Mouse (Mus musculus): ENCODE data around the gene Hist2h2aa1. TPM values are rescaled to one million over a fixed set of nuclear protein-coding genes. Genes with fewer than 3 reads are reported as not detected.
"Not testable (repeated sequence)": the region's sequence is repeated elsewhere in the genome, so short reads cannot be mapped to it uniquely, and the experiment has no call there.

Gene Hist2h2aa1
- polyA plus RNA-seq (2015; fragmentation: Nextera tagmentation; extraction: Ambion mirVana) = 117 and 143 TPM in 2 replicates

DNA sequence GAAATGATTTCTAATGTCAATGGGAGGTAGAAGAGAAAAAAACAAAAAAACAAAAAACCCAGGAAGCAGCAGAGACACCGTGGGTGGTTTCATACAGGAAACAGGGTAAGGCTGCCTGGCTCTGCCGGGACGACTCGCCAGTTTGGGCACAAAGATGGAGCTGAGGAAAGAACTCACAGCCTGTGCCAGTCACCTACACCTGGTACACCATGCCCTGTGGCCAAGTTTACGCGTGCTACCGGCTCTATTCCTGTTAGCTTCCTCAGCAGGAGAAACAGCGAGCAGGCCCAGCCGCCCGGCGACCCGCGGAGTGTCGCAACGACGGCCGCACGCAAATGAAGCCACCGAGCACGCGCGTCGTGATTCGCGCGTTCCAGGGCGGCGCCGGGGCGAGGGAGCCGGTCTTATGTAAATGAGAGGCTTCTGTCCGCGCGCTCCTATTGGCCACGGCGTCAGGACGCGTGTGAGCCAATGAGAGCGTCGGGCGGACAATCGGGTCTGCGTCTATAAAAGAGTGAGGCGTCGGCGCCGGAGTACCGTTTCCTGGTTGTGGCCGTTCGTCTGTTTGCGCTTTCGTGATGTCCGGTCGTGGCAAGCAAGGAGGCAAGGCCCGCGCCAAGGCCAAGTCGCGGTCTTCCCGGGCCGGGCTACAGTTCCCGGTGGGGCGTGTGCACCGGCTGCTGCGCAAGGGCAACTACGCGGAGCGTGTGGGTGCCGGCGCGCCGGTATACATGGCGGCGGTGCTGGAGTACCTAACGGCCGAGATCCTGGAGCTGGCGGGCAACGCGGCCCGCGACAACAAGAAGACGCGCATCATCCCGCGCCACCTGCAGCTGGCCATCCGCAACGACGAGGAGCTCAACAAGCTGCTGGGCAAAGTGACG is at the start of gene Hist2h2aa1:
Gene Hist2h2aa1, plus strand, starts transcription at position 495 of the 884 bp plus-strand sequence.
- peak; percentile 82 for DNase-seq (ENCODE audit: low spot score)

GRCm38 (mm10) chr3:96195616-96196313 is 49.5 kb upstream of the Hist2h2aa1 start:
- DNase-seq (ENCODE audit: low spot score) = peak; percentile 17

DNA sequence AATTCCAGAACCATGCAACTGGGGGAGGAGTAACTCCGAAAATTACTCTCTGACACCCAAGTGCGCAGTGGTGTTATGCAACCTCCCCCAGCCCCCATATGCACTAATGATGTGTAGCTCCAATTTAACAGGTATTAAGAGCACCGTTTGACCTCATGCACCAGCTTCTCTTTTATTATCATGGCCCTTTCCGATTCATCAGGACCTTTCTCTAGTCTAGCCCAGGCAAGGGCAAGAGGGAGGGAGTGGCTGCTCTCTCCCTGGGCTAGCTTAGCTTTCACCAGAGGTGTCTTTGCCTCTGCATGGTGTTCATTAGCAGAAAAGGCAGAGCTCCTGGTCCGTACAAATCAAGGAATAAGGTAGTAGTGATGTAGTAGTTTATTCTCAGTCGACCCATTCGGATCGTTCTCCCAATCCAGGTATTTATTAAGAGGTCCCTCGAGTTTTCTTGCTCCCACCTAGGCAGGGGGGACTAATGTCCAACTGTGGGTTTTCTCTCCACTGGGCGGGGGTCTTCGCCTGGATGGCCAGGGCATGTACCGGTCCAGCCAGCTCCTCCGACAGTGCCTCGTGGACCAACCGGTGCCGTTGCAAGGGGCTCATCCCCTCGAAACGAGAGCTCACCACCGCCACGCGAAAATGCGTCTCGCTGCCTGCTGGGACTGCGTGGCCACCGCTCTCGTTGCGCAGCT is 48.7 kb upstream of the Hist2h2aa1 start:
- no peak for DNase-seq (ENCODE audit: low spot score)

DNA sequence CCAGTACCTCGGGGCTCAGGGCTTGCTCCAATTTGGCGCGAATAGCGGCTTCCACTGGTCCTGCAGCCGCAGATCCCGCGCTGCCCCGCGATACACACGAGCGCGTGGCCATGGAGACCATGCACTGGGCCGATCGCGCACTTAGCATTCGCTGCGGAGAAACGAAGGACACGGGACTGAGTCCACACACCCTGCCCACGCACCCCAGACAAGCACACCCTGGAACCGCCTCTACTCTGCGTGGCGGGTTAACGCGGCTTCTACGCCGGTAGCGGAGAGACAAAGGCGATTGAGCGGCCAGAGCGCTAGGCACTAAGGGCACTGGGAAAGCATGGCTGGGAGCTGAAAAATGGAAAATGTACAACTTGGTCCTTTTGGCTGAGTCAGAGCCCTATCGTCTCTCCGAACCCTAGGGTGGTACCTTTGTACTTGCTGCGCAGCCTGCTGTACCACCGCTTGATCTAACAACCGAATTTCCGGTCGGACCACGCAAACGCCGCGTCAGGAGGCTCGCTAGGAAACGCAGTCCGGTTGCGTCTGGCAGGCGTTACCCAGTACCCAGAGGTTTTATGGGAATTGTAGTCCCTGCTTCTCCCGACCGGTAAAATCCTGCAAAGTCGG is 48.1 kb upstream of the Hist2h2aa1 start:
- DNase-seq (ENCODE audit: low spot score) = peak; percentile 87

DNA sequence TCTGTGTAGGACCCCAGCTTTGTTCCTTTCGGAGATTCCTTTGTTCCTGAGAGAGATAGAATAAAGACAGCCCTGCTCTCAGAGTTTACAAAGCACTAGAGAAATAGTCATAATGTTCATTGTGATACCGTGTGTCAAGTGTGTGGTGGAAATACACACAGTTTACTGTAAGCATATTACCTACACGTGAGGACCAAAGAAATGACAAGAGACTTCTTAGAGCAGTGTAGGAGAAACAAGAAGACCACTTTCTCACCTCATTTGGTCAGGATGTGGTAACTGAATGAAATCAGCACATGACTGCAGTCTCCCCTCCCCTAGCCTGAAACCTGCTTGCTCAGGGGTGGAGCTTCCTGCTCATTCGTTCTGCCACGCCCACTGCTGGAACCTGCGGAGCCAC is 47.1 kb upstream of the Hist2h2aa1 start:
- DNase-seq (ENCODE audit: low spot score) = peak; percentile 88

DNA sequence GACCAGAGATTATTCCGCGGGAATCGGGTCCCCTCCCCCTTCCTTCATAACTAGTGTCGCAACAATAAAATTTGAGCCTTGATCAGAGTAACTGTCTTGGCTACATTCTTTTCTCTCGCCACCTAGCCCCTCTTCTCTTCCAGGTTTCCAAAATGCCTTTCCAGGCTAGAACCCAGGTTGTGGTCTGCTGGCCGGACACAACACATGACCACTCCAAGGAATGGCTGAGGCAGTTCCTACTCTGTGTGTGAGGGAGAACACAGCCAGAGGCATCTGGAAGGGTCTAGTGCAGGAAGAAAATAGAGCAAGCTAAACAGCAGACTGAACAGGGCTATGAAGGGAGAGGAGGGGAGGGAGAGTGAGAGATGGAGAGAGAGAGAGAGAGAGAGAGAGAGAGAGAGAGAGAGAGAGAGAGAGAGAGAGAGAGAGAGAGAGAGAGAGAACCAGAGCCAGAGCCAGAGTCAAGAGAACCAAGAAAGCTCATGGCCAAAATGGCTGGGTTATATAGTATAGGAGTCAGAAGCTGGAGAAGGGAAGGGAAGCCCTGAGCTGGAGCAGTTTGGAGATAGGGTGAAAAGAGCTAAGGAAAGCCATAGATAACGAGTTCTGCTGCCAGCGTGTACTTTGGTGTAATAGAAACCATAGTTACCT is 46.6 kb upstream of the Hist2h2aa1 start:
- not testable (repeated sequence) for DNase-seq (ENCODE audit: low spot score)

DNA sequence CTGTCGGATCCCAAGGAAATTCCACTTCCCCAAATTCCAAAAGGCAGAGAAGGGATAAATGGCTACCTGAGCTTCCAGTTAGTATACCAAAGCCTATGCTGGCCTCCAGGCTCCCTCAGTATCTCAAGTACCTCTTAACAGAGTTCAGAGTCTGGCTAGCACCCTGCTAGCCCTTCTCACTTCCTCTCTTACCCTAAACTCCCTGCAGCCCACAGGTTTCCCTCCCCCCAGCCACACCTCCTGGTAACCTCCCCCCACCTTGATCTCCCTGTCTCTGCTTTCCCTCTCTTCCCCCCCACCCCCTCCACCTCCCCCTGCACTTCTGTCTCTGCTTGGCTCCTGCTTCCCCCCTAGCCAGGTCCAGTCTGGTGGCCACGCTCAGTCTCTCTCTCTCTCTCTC is 45.6 kb upstream of the Hist2h2aa1 start:
- peak; percentile 22 for DNase-seq (ENCODE audit: low spot score)

- no peak for DNase-seq (ENCODE audit: low spot score)
These were observed 37.5 kb upstream of the Hist2h2aa1 start for GRCm38 (mm10) chr3:96207819-96208218.

- no peak for DNase-seq (ENCODE audit: low spot score)
These were observed 36.1 kb upstream of the Hist2h2aa1 start for GRCm38 (mm10) chr3:96209242-96209641.

DNA sequence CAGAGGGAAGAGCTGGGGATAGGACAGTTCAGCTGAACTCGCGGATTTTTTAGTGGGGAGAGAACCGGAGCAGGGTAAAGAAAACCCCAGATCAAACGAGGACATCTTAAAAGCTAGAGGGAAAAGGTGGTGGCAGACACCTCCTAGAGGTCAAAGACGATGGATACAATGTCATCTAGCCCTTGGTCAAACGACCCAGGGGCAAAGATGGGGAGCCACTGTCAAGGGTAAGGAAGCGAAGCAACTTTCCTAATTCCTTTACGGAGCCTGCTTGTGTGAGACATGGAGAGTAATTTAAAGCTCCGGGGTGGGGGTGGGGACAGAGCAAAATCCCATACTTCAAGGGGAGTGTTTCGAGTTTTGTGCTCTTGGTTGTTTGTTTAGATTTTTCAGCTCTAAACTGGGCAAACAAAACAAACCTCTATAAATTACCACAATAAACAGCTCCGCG is 26.1 kb upstream of the Hist2h2aa1 start:
- peak; percentile 61 for DNase-seq (ENCODE audit: low spot score)

- peak; percentile 88 for DNase-seq (ENCODE audit: low spot score)
These were observed 25.6 kb upstream of the Hist2h2aa1 start, which contains the start of the genes Bola1 and Hist2h2ab for GRCm38 (mm10) chr3:96219661-96220130. Gene Bola1 (minus strand): TSS chr3:96219709. Gene Hist2h2ab (plus strand): TSS chr3:96219865.

- peak; percentile 63 for DNase-seq (ENCODE audit: low spot score)
These were observed 25.0 kb upstream of the Hist2h2aa1 start for GRCm38 (mm10) chr3:96220131-96220764.

GRCm38 (mm10) chr3:96220765-96221639 is 24.3 kb upstream of the Hist2h2aa1 start, which contains the start of the genes Hist2h2ac and Hist2h2be:
Gene Hist2h2ac (minus strand): TSS chr3:96220880.
Gene Hist2h2be (plus strand): TSS chr3:96221119.
- peak; percentile 97 for DNase-seq (ENCODE audit: low spot score)

DNA sequence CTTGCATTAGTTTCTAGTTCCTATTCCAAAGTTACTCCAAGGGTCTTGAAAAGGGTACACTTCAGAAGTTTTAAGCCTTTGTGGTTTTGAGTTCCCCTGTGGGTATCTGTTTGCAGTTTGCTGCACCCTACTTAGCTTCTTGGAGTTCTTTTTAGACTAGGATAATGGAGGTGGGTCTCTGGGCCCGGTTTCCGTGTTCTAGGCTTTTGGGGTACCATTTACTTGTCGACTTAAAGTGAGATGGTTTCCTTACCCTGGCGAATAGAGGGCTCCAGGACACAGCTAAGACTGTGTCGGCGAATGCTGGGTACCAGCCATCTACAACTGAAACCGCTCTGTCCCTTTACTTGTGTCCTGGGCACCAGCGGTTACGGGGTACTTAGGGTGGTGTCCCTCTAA is 23.7 kb upstream of the Hist2h2aa1 start:
- no peak for DNase-seq (ENCODE audit: low spot score)

- no peak for DNase-seq (ENCODE audit: low spot score)
These were observed 22.5 kb upstream of the Hist2h2aa1 start for GRCm38 (mm10) chr3:96222774-96223173.

DNA sequence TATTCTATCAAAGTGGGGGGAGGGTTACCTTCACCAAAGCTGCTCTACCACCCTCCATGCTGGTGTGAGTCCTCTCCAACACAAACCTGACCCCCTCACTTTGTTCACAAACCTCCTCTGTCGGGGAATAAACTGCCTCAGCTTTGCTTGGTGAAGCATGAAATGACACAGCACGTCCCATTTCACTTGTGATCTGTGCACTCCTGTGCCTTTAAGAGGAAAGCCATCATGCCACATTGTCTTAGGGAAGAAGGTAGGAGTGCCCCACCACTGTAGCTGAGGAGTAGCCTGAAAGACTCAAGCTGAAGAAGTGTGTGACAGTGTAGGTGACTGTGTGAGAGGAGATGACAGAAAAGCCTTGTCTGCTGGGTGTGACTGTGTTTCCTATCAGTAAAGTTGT is 19.9 kb upstream of the Hist2h2aa1 start:
- DNase-seq (ENCODE audit: low spot score) = no peak

DNA sequence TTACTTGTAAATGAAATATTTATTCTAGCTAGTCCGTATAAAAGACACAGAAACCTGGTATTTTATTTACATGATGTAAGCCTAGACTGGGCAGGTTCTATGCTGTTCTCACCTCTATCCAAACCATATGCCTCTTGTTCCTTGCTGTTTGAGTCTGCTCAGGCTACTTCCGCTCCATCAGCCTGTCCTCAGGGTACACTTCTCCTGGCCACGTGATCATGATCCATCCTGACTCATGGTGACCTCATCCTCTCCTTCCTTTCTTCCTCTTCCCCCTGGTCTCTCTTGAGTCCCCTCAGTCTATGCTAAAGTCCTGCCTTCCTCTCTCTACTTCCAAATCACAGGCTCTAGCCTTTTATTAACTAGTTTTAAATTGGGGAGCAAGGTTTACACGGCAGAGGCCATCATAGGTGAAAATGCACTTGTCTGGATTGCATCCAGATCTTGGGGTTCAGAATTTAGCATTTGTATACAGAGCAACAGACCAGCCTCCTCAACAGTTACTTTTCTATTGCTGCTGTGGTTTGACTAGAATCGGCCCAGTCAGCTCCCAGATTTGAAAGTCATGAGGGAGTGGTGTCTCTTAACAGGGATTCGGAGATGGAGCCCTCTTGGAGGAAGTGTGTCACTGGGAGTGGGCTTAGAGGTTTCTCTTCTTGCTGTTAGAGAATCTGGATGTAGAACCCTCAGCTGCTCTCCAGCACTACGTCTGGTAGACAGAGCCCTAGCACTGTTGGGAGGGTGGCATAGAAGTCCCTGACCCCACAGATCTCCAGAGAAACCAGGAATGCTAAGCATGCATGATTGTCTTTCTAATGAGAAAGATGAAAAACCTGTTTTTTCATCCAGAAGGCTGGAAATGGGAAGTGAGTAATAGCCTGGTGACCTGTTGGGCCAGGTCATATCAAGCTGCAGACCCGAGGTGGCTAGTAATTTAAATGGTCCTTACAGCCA is 18.3 kb upstream of the Hist2h2aa1 start:
- no peak for DNase-seq (ENCODE audit: low spot score)

- no peak for DNase-seq (ENCODE audit: low spot score)
These were observed 16.5 kb upstream of the Hist2h2aa1 start for GRCm38 (mm10) chr3:96228828-96229227.

All from thymus, postnatal 0 days (tissue).